Mouse (Mus musculus) right cerebral cortex, postnatal 36 days (tissue): ENCODE data around the gene Tenm2.

ENCODE experiments used
- DNase-seq, 2 experiments: peaks; one replicate each; pipeline ENCODE4 v3.0.0; 2022; ENCODE audit warnings: low spot score in 2 of 2, mixed read lengths in 1 of 2

The Tenm2 gene

DNA sequence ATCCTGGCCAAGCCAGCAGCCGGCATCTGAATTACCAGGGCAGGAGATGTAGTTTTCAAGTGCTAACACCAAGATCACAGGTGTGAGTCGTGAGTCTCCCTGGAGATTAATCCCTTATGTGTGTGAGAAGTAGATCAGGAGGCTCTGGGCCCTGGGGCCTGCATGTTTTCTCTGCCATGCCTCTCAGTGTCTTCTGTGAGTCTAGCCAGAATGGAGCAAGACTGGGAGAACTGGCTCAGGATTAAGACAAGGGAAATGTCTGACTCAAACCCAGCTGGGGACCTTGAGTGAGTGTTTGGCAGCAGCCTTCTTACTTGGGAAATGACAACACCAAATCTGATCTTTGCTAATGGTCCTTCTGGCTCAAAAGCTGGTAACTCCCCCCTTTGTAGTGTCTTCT is 1183.2 kb downstream of the Tenm2 start:
- no peak for DNase-seq

GRCm38 (mm10) chr11:36052091-36052490 is 1183.7 kb downstream of the Tenm2 start:
- no peak for DNase-seq

GRCm38 (mm10) chr11:36049547-36049946 is 1186.2 kb downstream of the Tenm2 start:
- no peak for DNase-seq

- peak; percentile 62 to 68 for DNase-seq
Observed at GRCm38 (mm10) chr11:36045681-36046276, 1190.0 kb downstream of the Tenm2 start.

DNA sequence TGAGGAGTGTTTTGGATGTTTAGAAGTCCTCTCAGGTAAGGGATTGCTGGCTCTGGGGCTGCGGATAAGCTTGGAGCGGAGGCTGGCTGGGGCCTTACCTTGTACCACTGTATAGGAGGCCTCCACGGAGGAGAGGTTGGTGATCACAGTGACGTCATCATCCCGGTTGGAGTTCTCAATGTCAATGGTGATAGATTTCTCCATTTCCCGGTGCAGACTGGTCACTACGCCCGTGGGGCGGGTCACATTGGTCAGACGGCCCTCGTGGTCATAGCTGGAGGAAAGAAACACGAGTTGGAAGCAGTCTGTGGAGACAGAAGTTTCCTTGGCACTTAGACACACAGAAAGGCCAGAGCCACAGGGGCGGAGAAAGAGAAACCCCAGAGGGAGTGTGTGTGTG is 1194.4 kb downstream of the Tenm2 start:
- DNase-seq, result no peak

- no peak for DNase-seq
Observed at GRCm38 (mm10) chr11:36040508-36041233, 1195.1 kb downstream of the Tenm2 start.

GRCm38 (mm10) chr11:36039825-36040224 is 1195.9 kb downstream of the Tenm2 start:
- DNase-seq, result no peak

GRCm38 (mm10) chr11:36038386-36038785 is 1197.4 kb downstream of the Tenm2 start:
- DNase-seq, result no peak

GRCm38 (mm10) chr11:36037311-36037710 is 1198.5 kb downstream of the Tenm2 start:
- no peak for DNase-seq

- peak; percentile 49 to 59 for DNase-seq
Observed at GRCm38 (mm10) chr11:36036061-36036695, 1199.6 kb downstream of the Tenm2 start.

DNA sequence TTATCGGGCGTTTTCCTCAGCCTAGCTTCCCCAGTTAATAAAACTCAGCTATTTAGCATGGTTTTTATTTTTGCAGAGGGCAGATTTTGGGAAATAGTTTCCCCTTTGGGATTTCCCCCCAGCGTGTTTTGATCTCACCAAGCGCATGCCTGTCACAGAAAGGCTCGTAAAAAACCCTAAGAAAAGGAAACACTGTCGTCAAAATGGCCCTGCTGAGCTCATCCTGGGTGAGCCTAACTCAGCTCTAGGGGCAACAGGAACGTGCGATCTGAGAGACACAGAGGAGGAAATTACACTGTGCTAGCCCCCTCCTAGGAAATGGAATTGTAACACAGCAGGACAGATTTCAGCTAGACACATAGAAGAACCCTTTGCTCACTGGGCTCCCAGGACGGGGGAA is 1204.0 kb downstream of the Tenm2 start:
- DNase-seq, result no peak

- DNase-seq, result no peak
Observed at GRCm38 (mm10) chr11:36020009-36020408, 1215.8 kb downstream of the Tenm2 start.

DNA sequence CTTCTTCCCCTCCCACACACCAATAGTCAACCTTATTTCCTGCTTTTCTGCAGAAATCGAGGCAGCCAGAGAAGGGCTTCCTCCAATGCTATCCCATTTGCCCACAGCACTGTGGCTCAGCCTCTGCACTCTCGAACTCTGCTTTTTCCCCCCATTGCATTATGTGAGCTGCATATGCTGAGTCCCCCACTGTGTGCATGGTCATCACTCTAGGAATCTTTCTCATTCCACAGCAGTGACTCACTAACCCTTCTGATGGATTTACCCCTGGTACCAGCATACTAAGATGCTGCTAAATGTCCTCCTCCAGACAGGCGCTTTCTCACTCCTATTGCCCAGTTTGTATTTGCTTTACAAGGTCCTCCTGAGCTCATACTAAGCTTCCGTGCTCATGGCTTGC is 1222.6 kb downstream of the Tenm2 start:
- no peak for DNase-seq

DNA sequence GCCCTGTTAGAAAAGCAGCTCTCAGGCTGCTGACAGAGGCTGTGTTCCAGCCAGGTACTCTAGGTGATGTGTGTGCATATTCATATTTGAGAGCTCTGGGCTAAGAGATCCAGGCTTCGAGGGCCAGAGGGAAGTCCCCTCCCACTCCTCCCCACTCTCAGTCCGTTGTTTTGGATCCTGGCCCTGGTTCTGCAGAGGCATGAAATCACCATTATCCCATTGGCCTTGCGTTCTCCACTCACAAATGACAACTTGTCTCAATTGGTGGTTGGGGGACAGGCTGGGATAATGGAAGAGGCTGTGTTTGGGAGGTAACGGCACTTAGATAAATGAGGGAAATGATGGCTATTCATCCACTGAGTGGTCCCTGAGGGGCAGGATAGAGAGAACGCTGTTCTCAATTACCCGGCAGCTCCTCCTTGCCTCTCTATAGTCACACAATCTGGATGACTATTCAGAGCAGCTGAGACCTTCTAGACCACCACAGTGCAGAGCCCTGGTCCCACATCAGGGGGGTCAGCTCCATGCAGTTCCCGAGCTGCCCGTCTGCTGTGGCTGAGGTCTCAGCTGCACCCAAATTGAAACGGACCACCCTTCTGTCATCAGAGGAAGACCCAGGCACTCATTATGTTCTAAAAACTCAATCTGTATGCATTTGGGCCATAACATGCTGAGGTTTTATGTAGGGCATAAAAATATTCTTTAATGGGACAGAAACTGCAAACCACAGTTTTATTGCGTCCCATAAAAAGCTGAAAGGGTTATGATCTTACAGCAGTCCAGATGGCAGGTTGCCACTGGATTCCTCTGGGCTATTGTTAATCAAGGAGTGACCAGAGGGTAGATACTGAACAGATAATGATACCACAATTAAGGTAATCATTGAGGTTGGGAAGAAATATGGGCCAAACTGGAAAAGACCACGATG is 1226.2 kb downstream of the Tenm2 start:
- no peak for DNase-seq

DNA sequence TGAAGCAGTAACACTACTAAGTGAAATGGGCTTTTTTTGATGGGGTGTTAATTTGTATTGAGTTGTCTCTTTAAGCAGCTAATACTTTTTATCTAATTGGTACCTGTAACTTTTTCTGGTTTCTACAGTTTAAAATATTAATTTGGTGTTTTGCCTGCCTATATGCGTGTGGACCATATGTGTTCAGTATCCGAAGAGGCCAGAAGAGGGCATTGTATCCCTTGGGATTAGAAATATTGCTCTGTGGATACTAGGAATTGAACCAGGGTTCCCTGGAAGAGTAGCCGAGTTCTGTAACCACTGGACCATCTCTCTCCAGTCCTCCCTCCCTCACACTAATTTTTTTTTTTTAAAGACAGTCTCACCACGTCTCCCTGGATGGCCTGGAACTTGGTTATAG is 1232.9 kb downstream of the Tenm2 start:
- no peak for DNase-seq

- peak; percentile 86 to 87 for DNase-seq
Observed at GRCm38 (mm10) chr11:36001282-36001970, 1234.3 kb downstream of the Tenm2 start.

DNA sequence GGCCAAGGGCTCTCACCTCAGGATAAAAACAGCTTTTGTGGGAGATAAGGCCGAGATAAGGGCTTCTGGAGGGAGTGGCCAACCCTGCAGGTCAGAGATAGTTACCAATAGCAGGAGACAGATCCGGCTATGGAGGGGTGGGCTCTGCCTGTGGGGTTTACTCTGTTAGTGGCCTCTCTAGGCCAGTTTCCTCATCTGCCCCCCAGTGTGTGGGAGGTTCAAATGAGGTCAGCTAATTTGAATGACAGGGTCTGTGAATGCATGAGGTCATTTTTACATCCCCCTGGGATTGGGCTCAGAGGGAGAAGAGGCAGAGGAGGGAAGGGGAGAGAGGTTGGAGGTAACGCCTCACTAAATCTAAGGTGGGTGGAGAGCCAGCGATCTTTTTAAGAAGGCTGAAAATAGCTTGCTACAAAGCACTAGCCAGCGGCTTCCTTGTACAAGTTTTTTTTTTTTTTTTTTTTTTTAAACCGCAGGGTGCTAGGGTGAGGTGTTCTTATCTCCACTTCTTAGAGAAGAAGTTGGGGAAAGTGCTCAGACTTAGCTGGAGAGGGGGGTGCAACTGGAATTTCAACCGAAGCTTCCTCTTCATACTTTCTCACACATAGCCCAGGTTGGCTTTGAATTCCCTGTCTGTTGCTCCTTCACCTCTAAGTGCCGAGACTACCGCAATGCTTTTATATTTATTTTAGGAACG is 1235.0 kb downstream of the Tenm2 start:
- no peak for DNase-seq

- no peak for DNase-seq
Observed at GRCm38 (mm10) chr11:36000038-36000437, 1235.7 kb downstream of the Tenm2 start.

- no peak for DNase-seq
Observed at GRCm38 (mm10) chr11:35998048-35998447, 1237.7 kb downstream of the Tenm2 start.

DNA sequence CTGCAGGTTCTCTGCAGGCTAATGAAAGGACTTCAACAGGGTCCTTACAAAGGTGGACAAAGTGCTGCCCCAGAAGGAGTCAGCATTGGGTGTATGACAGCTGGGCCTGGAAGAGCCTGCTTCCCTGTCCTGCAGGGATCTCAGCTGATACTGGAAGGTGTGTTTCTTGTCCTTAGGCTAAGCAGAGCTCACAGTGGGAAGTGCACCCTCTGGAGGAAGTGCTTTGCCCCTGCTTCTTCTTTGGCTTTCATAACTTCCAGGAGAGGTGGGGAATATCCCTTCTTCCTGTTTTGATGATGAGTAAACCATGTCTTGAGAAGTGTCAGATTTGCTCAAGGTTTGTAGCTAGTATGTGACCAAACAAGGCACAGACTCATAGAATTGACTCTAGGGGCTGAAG is 1240.5 kb downstream of the Tenm2 start:
- no peak for DNase-seq

DNA sequence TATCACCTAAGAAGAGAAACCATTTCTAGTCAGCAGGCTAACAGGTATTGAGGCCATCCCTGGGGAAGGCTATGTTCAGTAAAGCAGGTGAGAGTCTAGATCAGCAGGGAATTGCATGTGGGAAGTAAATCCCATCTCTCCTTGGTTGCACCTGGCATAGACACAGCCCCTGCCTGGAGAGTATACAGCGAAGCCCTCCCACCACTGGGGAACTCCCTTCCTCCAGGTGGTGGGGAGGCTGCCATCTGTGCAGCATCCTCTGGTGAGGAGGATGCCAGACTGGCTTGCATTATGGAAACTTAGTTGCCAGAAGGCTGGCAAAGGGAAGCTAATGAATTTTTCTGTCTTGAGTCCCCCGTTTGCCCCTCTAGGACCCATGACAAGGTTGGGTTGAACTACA is 1243.9 kb downstream of the Tenm2 start:
- DNase-seq, result peak; percentile 46 to 58
